Mouse (Mus musculus) skeletal muscle tissue, adult 2 months (tissue): Measurements from ENCODE around the gene Etv4.

Experiments
- DNase-seq: peaks from one replicate; pipeline ENCODE4 v3.0.0-alpha.2; 2012; ENCODE audit warnings: low read depth, low spot score

Etv4 gene

GRCm38 (mm10) chr11:101719986-101720520 lies 65.1 kb downstream of the Etv4 start:
- no peak for DNase-seq
